In the genomic region with DNA sequence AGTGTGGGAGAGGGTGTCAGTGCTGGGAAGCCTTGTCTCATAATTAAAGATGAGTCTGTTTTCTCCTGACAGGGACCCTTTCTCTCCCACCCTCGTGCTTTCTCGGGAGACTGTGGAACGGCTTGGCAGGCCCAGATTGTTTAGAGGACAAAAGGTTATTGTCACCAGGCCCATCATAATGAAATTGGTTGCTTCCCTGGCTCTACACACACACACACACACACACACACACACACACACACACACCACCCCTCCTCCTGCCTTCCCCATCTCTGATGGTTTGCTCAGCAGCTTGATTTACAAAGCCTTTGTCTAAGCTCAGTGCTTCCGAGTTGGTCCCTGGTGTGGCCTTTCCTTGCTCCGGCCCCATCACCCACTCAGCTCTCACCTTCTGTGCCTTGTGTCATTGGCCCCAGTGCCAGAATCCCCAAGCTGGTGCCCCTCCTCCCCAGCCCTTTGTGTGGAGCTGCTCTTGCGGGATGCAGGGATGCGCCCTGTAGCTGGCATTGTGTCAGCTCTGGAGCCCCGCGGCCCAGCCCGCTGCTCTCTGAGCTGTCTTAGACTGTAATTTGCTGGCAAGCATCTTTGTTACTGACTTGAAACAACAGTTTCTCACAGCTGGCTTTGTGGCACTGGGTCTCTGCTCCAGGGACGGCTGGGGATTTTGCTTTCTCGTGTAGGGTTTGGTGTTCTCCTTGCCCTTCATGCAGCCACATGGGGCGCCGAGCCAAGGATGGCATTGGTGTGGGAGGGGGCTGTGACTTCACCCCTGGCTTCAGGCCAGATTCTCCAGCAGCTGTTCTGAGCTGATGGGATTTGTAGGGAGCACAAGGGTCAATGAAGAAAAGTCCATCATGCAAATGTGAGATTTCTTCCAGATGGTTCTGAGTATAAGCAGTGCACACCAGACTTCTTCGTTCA, we compare ENCODE assay signal across 8 mouse cellular contexts.
DNase-seq lines count a peak whose midpoint lies in the region; ATAC-seq lines count a peak whose summit lies in the region.

No protein-coding gene starts in this region.

- H3K4me3 ChIP-seq in liver, embryonic 12.5 days = no peak overlapping the region
- no peak overlapping the region for H3K4me3 ChIP-seq in intestine, embryonic 15.5 days (replicated peaks)
- no peak overlapping the region for H3K4me3 ChIP-seq in neural tube, embryonic 11.5 days (ENCODE audit: low read depth, low read length)

- H3K4me1 ChIP-seq in liver, embryonic 12.5 days = peaks cover 8% of the 10 kb centered on the region; the same call in 1 of the 2 replicates
- H3K4me1 ChIP-seq in intestine, embryonic 15.5 days (replicated peaks) = peaks cover 32% of the 10 kb centered on the region
- H3K4me1 ChIP-seq in neural tube, embryonic 11.5 days (ENCODE audit: control insufficient read depth, insufficient read depth, low read length) = peaks cover 46% of the 10 kb centered on the region

- H3K4me2 ChIP-seq in liver, embryonic 12.5 days = no peak overlapping the region
- H3K4me2 ChIP-seq in intestine, embryonic 15.5 days (replicated peaks) = peak overlapping the region; percentile 20; the same call in 1 of the 2 replicates
- 0 out of 2 replicates have a peak overlapping the region, but pooled peaks have one; percentile 23 for H3K4me2 ChIP-seq in neural tube, embryonic 11.5 days (ENCODE audit: low read depth)

- intact Hi-C loops in gastrocnemius, postnatal 14 days (cut with DNase I; ENCODE audit: low total_unique reads) = loop anchor here (10.0 kb wide), 1 partner anchor 59 kb away; no protein-coding TSS in a partner anchor

- H3K27me3 ChIP-seq in liver, embryonic 12.5 days (replicated peaks) = no peaks in the 10 kb centered on the region
- H3K27me3 ChIP-seq in intestine, embryonic 15.5 days (replicated peaks) = no peaks in the 10 kb centered on the region
- H3K27me3 ChIP-seq in neural tube, embryonic 11.5 days (ENCODE audit: control insufficient read depth, insufficient read depth, low read length) = no peaks in the 10 kb centered on the region

- WGBS in liver, embryonic 12.5 days (ENCODE audit: insufficient replicate concordance) = 60% methylated on average over 15 of the region's 15 CpGs
- 27% methylated on average over 15 of the region's 15 CpGs for WGBS in intestine, embryonic 15.5 days
- 11% methylated on average over 15 of the region's 15 CpGs for WGBS in neural tube, embryonic 11.5 days

- ATAC-seq in liver, embryonic 12.5 days = no peak
- ATAC-seq in intestine, embryonic 15.5 days = peak; percentile 50
- ATAC-seq in neural tube, embryonic 11.5 days (ENCODE audit: insufficient read depth, low FRiP score, low TSS enrichment) = peak; percentile 81

- H3K36me3 ChIP-seq in liver, embryonic 12.5 days = no peaks in the 10 kb centered on the region
- no peaks in the 10 kb centered on the region for H3K36me3 ChIP-seq in intestine, embryonic 15.5 days
- H3K36me3 ChIP-seq in neural tube, embryonic 11.5 days (ENCODE audit: control insufficient read depth, insufficient read depth, low read length) = no peaks in the 10 kb centered on the region

- H3K9me3 ChIP-seq in liver, embryonic 12.5 days (replicated peaks) = no peaks in the 10 kb centered on the region
- H3K9me3 ChIP-seq in intestine, embryonic 15.5 days = no peaks in the 10 kb centered on the region
- H3K9me3 ChIP-seq in neural tube, embryonic 11.5 days (ENCODE audit: control insufficient read depth, low read length) = no peaks in the 10 kb centered on the region

- DNase-seq in liver = peak; percentile 22
- DNase-seq in embryo, embryonic 11.5 days (ENCODE audit: low read depth, low spot score) = peak; percentile 54
- peak; percentile 74 for DNase-seq in gastrocnemius, postnatal 14 days
- peak; percentile 68 to 71 for DNase-seq in left cerebral cortex, adult 8-10 months (ENCODE audit: low spot score in 2 of 2)
- DNase-seq in neural tube, embryonic 11.5 days (ENCODE audit: low spot score) = peak; percentile 87
- no peak for DNase-seq in urinary bladder, adult 2 months (ENCODE audit: low spot score)

- no peak overlapping the region for H3K9ac ChIP-seq in liver, embryonic 12.5 days
- H3K9ac ChIP-seq in intestine, embryonic 15.5 days = peak overlapping the region; percentile 23; the same call in 1 of the 2 replicates
- H3K9ac ChIP-seq in neural tube, embryonic 11.5 days (ENCODE audit: low read length) = peak overlapping the region; percentile 61

- H3K27ac ChIP-seq in liver, embryonic 12.5 days = no peak overlapping the region
- H3K27ac ChIP-seq in intestine, embryonic 15.5 days = peak overlapping the region; percentile 89
- peak overlapping the region; percentile 97 for H3K27ac ChIP-seq in neural tube, embryonic 11.5 days (ENCODE audit: low read depth, low read length)
